Mouse (Mus musculus) yolk sac, embryonic 10.5 days (tissue): ENCODE data around the gene Nudt11.
"Not testable (repeated sequence)": the region's sequence is repeated elsewhere in the genome, so short reads cannot be mapped to it uniquely, and the experiment has no call there.

Experiments
- DNase-seq: peaks from one replicate; pipeline ENCODE4 v3.0.0-alpha.2; 2017; ENCODE audit warnings: low spot score

Gene Nudt11

GRCm38 (mm10) chrX:6047066-6047935 lies at the start of gene Nudt11:
Gene Nudt11, plus strand, starts transcription at chrX:6047453.
- not testable (repeated sequence) for DNase-seq

GRCm38 (mm10) chrX:6047936-6048614 lies 822 bp downstream of the Nudt11 start:
- not testable (repeated sequence) for DNase-seq

- no peak for DNase-seq
Measured at GRCm38 (mm10) chrX:6061563-6061962, 14.3 kb downstream of the Nudt11 start.

GRCm38 (mm10) chrX:6082954-6083680 lies 35.9 kb downstream of the Nudt11 start, which contains the start of gene AU022751:
Gene AU022751, minus strand, starts transcription at chrX:6083419.
- no peak for DNase-seq

- DNase-seq = no peak
Measured at GRCm38 (mm10) chrX:6091547-6091946, 44.3 kb downstream of the Nudt11 start.

DNA sequence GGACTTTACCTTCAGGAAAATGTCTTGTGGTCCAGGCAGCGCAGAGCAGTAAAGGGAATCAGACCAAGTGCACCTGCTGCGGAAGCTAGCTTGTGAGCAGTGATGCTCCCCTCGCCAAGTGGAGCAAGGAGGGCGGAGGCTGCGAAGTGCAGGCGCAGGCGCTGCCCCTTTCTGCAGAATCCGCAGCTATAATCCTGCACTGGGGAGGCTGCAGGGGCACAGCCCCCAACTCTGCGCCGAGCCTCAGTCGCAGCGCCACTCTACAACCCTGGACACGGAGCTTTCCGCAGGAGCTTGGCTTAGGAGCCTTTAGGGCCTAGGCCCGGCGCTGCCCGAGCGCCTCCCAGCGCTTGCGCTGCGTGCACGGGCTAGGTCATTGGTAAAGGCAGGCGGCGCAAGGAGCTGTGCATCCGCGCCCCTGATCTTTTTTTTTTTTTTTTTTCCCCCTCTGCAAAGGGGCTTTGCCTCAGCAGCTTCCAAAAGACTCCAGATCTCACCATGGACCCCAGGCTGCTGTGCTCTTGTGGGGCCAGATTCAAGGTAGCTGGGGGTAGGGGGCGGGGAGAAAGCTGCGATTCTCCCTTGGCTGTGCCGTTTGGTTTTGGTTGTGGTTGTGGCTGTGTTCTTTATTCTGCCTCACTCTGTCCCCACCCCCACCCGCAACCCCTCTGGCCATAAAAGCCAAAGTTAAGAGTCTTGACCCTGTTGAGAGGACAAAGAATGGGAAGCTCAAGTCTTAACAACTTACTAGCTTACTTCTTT lies 44.9 kb downstream of the Nudt11 start:
- DNase-seq = peak; percentile 29
